Mouse (Mus musculus): ENCODE measurements at regions not wholly inside any gene's neighbourhood (a gene's known extent, or its start where the extent isn't known, plus 50 kb on each side); places are given as distances from the start of the nearest gene placed in this dataset.

DNA sequence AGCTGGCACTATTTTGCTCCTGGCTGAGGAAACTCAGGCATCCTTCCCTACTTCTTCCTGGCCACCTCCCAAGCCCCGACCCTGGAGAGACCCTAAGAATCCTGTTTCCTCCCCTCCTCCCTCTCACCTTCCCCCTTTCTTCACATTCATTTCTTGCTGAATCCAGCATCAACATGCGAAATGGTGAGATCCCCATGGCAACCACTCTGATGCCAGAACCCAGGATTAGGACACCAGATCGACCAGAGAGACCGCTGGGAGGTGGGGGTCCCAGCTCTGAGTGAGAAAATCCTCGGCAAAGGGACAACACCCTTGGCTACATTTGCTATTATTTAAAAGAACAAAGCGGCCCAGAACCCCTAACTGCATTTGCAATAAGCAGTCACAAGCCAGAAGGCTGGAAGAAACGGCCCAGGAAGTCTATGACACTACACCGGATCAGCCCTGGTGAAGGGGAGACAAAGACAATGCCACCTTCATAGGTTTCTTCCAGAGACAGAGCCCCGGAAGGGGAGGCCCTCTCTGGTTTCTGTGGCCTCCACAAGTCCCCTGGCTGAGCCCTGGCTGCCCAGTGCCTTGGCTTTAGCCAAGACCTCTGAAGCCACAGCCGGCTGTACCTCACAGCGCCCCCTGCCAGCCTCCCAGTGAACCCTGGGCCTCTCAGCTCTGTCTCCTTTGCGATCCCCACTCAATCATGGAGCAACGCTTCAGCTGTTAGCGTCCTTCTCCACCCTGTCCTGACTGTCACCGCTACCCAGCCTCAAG lies 265.6 kb upstream of the Rpl38 start:
- in situ Hi-C loops (cut with MboI; ENCODE audit: low sequenced_read_pairs in 2 of 2, unreplicated experiment in 2 of 2): no loop called here
- Histone ChIP-seq H3K36me3 (ENCODE audit: control insufficient read depth, insufficient read depth, low read length, poor library complexity, severe bottlenecking) (no peaks in the 10 kb centered on the region), H3K4me1 (ENCODE audit: control insufficient read depth in 2 of 2, insufficient read depth in 2 of 2, low read length in 2 of 2, poor library complexity in 1 of 2) (0 out of 4 replicates have a peak, but pooled peaks cover 0 to 1% of the 10 kb centered on the region in 2 experiments), H3K27ac (ENCODE audit: insufficient read depth, low read depth, low read length, poor library complexity, severe bottlenecking) (no peak overlapping the region), H3K9ac (ENCODE audit: insufficient read depth, low read depth, low read length, poor library complexity, severe bottlenecking) (no peak overlapping the region), H3K4me3 (ENCODE audit: insufficient read depth in 1 of 2, low read depth in 1 of 2, low read length in 2 of 2, poor library complexity in 1 of 2, severe bottlenecking in 1 of 2) (no peak overlapping the region), H3K9me3 (ENCODE audit: control insufficient read depth, insufficient read depth, low read depth, low read length) (no peaks in the 10 kb centered on the region)
- TF ChIP-seq ZNF384 (IDR thresholded peaks at IDR 0.05; ENCODE audit: low read depth, low read length) (no peak), HCFC1 (IDR thresholded peaks at IDR 0.05; ENCODE audit: borderline replicate concordance, insufficient read depth, low read length) (no peak), ZC3H11A (IDR thresholded peaks at IDR 0.05; ENCODE audit: borderline replicate concordance, low read depth, low read length) (no peak), MAFK (IDR thresholded peaks at IDR 0.05; ENCODE audit: insufficient read depth, low read depth, low read length) (no peak), CHD2 (IDR thresholded peaks at IDR 0.05; ENCODE audit: low read depth, low read length) (no peak)
- DNase-seq (ENCODE audit: low read depth, low spot score): no peak

DNA sequence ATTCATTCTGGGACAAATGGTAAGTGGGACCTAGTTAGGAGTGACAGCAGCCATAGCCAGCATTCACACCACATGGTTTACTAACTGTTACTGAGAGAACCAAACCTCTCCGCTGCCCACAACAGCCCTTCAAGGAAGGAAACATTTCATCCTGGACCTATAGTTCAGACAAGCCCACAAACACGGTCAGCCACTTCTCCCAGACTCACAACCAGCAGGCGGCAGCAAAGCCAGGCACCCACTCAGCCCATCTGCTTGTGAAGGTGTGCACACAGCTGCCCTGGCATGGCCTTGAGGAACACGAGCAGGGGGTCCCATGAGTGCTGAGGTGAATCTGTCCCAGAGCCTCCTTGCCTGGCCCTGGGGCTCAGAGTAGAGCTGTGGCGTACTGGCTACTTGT lies 267.6 kb upstream of the Rpl38 start:
- no peaks in the 10 kb centered on the region for H3K36me3 ChIP-seq (ENCODE audit: control insufficient read depth, insufficient read depth, low read length, poor library complexity, severe bottlenecking)
- H3K9ac ChIP-seq (ENCODE audit: insufficient read depth, low read depth, low read length, poor library complexity, severe bottlenecking): no peak overlapping the region
- TF ChIP-seq HCFC1 (IDR thresholded peaks at IDR 0.05; ENCODE audit: borderline replicate concordance, insufficient read depth, low read length) (no peak), ZC3H11A (IDR thresholded peaks at IDR 0.05; ENCODE audit: borderline replicate concordance, low read depth, low read length) (no peak), MAFK (IDR thresholded peaks at IDR 0.05; ENCODE audit: insufficient read depth, low read depth, low read length) (no peak), ZNF384 (IDR thresholded peaks at IDR 0.05; ENCODE audit: low read depth, low read length) (no peak), CHD2 (IDR thresholded peaks at IDR 0.05; ENCODE audit: low read depth, low read length) (no peak)
- DNase-seq (ENCODE audit: low read depth, low spot score): no peak
- no peak overlapping the region for H3K27ac ChIP-seq (ENCODE audit: insufficient read depth, low read depth, low read length, poor library complexity, severe bottlenecking)
- in situ Hi-C loops (cut with MboI; ENCODE audit: low sequenced_read_pairs in 2 of 2, unreplicated experiment in 2 of 2): no loop called here
- no peak overlapping the region for H3K4me3 ChIP-seq (ENCODE audit: insufficient read depth in 1 of 2, low read depth in 1 of 2, low read length in 2 of 2, poor library complexity in 1 of 2, severe bottlenecking in 1 of 2)
- H3K4me1 ChIP-seq (ENCODE audit: control insufficient read depth in 2 of 2, insufficient read depth in 2 of 2, low read length in 2 of 2, poor library complexity in 1 of 2): 0 out of 4 replicates have a peak, but pooled peaks cover 0 to 1% of the 10 kb centered on the region in 2 experiments
- H3K9me3 ChIP-seq (ENCODE audit: control insufficient read depth, insufficient read depth, low read depth, low read length): no peaks in the 10 kb centered on the region

DNA sequence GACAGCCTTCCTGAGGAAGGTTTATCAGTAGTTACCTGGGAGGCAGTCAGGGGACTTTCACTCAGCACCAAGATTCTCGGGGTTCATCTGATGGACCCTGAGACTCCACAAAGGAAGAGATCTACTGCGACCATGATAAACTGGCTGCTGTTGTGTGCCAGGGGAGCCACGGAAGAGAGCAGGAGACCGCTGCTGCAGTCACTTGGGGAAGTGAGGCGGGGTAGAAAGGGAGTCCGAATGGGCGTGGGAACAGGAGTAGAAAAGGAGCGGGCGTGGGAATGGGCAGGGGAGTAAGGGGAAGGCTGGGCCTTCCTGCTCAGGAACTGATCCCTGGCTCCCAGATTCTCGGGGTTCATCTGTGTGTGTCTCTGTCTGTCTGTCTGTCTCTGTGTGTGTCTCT lies 276.2 kb upstream of the Rpl38 start:
- Histone ChIP-seq H3K27ac (ENCODE audit: insufficient read depth, low read depth, low read length, poor library complexity, severe bottlenecking) (no peak overlapping the region), H3K36me3 (ENCODE audit: control insufficient read depth, insufficient read depth, low read length, poor library complexity, severe bottlenecking) (no peaks in the 10 kb centered on the region), H3K9ac (ENCODE audit: insufficient read depth, low read depth, low read length, poor library complexity, severe bottlenecking) (no peak overlapping the region), H3K4me1 (ENCODE audit: control insufficient read depth in 2 of 2, insufficient read depth in 2 of 2, low read length in 2 of 2, poor library complexity in 1 of 2) (no peaks in the 10 kb centered on the region), H3K9me3 (ENCODE audit: control insufficient read depth, insufficient read depth, low read depth, low read length) (no peaks in the 10 kb centered on the region), H3K4me3 (ENCODE audit: insufficient read depth in 1 of 2, low read depth in 1 of 2, low read length in 2 of 2, poor library complexity in 1 of 2, severe bottlenecking in 1 of 2) (no peak overlapping the region)
- TF ChIP-seq HCFC1 (IDR thresholded peaks at IDR 0.05; ENCODE audit: borderline replicate concordance, insufficient read depth, low read length) (no peak), CHD2 (IDR thresholded peaks at IDR 0.05; ENCODE audit: low read depth, low read length) (no peak), ZNF384 (IDR thresholded peaks at IDR 0.05; ENCODE audit: low read depth, low read length) (no peak), MAFK (IDR thresholded peaks at IDR 0.05; ENCODE audit: insufficient read depth, low read depth, low read length) (no peak), ZC3H11A (IDR thresholded peaks at IDR 0.05; ENCODE audit: borderline replicate concordance, low read depth, low read length) (no peak)
- no peak for DNase-seq (ENCODE audit: low read depth, low spot score)
- in situ Hi-C loops (cut with MboI; ENCODE audit: low sequenced_read_pairs in 2 of 2, unreplicated experiment in 2 of 2): no loop called here

DNA sequence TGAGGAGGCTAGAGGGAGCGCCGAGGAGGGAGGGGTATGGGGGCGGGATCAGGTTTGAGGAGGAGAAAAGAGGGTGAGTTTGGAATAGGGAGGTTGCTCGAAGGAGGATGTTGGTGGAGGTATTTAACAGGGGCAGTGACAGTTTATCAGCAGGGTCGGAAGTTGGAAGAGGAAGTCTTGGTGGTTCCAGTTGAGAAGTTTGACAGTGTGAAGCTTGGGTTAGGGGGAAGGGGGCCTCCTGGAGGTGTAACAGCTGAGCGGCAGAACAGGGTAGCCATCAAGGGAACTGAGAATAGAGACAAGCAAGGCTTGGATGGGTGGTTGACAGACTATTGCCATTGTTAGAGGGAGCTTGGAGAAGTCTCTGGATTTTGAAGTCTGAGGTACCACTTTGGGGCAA lies 276.8 kb upstream of the Rpl38 start:
- no peak for DNase-seq (ENCODE audit: low read depth, low spot score)
- Histone ChIP-seq H3K4me1 (ENCODE audit: control insufficient read depth in 2 of 2, insufficient read depth in 2 of 2, low read length in 2 of 2, poor library complexity in 1 of 2) (no peaks in the 10 kb centered on the region), H3K36me3 (ENCODE audit: control insufficient read depth, insufficient read depth, low read length, poor library complexity, severe bottlenecking) (no peaks in the 10 kb centered on the region), H3K9ac (ENCODE audit: insufficient read depth, low read depth, low read length, poor library complexity, severe bottlenecking) (no peak overlapping the region), H3K4me3 (ENCODE audit: insufficient read depth in 1 of 2, low read depth in 1 of 2, low read length in 2 of 2, poor library complexity in 1 of 2, severe bottlenecking in 1 of 2) (no peak overlapping the region), H3K27ac (ENCODE audit: insufficient read depth, low read depth, low read length, poor library complexity, severe bottlenecking) (no peak overlapping the region), H3K9me3 (ENCODE audit: control insufficient read depth, insufficient read depth, low read depth, low read length) (no peaks in the 10 kb centered on the region)
- in situ Hi-C loops (cut with MboI; ENCODE audit: low sequenced_read_pairs in 2 of 2, unreplicated experiment in 2 of 2): no loop called here
- TF ChIP-seq ZNF384 (IDR thresholded peaks at IDR 0.05; ENCODE audit: low read depth, low read length) (no peak), HCFC1 (IDR thresholded peaks at IDR 0.05; ENCODE audit: borderline replicate concordance, insufficient read depth, low read length) (no peak), MAFK (IDR thresholded peaks at IDR 0.05; ENCODE audit: insufficient read depth, low read depth, low read length) (no peak), CHD2 (IDR thresholded peaks at IDR 0.05; ENCODE audit: low read depth, low read length) (no peak), ZC3H11A (IDR thresholded peaks at IDR 0.05; ENCODE audit: borderline replicate concordance, low read depth, low read length) (no peak)

Data from ES-E14 (cell line).